ENCODE assay signal across 8 mouse cellular contexts in the genomic region with DNA sequence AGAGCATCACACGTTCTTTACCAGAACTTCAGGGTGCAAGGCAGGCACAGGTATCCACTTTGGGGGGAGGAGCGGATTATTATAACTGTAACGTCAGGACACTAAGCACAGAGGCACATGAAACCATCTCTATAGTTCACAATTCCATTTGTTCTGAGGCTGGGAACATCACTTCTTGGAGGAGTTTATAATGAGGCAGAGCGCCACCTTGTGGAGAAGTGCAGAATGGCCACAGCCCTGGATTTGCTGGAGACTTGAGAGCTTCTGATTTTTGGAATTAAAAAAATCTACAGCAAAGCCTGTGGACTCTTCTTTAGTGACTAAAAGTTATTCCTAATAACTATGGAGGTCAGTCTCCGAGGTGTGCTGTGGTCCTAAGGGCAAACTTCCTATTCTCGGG. TPM values are rescaled to one million over a fixed set of nuclear protein-coding genes. Genes with fewer than 3 reads are reported as not detected.
DNase-seq lines count a peak whose midpoint lies in the region; ATAC-seq and TF ChIP-seq lines count a peak whose summit lies in the region.

No protein-coding gene starts in this region.

- H3K27me3 ChIP-seq in intestine, postnatal 0 days (replicated peaks; ENCODE audit: control insufficient read depth, insufficient read depth, low read length): peaks cover 5% of the 10 kb centered on the region
- peaks cover 7% of the 10 kb centered on the region; the same call in 1 of the 2 replicates for H3K27me3 ChIP-seq in intestine, embryonic 15.5 days (replicated peaks)
- H3K27me3 ChIP-seq in limb, embryonic 10.5 days (ENCODE audit: low read depth, poor library complexity, severe bottlenecking): peaks cover 36% of the 10 kb centered on the region

- H3K36me3 ChIP-seq in intestine, postnatal 0 days (ENCODE audit: control insufficient read depth, insufficient read depth): no peaks in the 10 kb centered on the region
- no peaks in the 10 kb centered on the region for H3K36me3 ChIP-seq in intestine, embryonic 15.5 days
- H3K36me3 ChIP-seq in limb, embryonic 10.5 days: no peaks in the 10 kb centered on the region

- no peak overlapping the region for H3K27ac ChIP-seq in intestine, postnatal 0 days (ENCODE audit: low read depth, low read length)
- no peak overlapping the region for H3K27ac ChIP-seq in intestine, embryonic 15.5 days
- H3K27ac ChIP-seq in limb, embryonic 10.5 days: no peak overlapping the region

- H3K9ac ChIP-seq in intestine, postnatal 0 days (ENCODE audit: low read depth, low read length): no peak overlapping the region
- H3K9ac ChIP-seq in intestine, embryonic 15.5 days: no peak overlapping the region

- no peaks in the 10 kb centered on the region for H3K9me3 ChIP-seq in intestine, postnatal 0 days (ENCODE audit: control insufficient read depth)
- no peaks in the 10 kb centered on the region for H3K9me3 ChIP-seq in intestine, embryonic 15.5 days
- H3K9me3 ChIP-seq in limb, embryonic 10.5 days (replicated peaks): no peaks in the 10 kb centered on the region

- WGBS in intestine, postnatal 0 days: 26% methylated on average over 6 of the region's 6 CpGs
- 31% methylated on average over 6 of the region's 6 CpGs for WGBS in intestine, embryonic 15.5 days
- WGBS in limb, embryonic 10.5 days: 33% methylated on average over 6 of the region's 6 CpGs

- H3K4me2 ChIP-seq in intestine, postnatal 0 days (replicated peaks; ENCODE audit: low read depth): no peak overlapping the region
- no peak overlapping the region for H3K4me2 ChIP-seq in intestine, embryonic 15.5 days (replicated peaks)

- H3K4me3 ChIP-seq in intestine, postnatal 0 days (ENCODE audit: low read depth, low read length): no peak overlapping the region
- no peak overlapping the region for H3K4me3 ChIP-seq in intestine, embryonic 15.5 days (replicated peaks)
- no peak overlapping the region for H3K4me3 ChIP-seq in limb, embryonic 10.5 days

- H3K4me1 ChIP-seq in intestine, postnatal 0 days (replicated peaks; ENCODE audit: control insufficient read depth, insufficient read depth, low read length): no peaks in the 10 kb centered on the region
- no peaks in the 10 kb centered on the region for H3K4me1 ChIP-seq in intestine, embryonic 15.5 days (replicated peaks)
- peaks cover 10% of the 10 kb centered on the region for H3K4me1 ChIP-seq in limb, embryonic 10.5 days

- peak; percentile 87 for TF ChIP-seq CTCF in intestine, postnatal 0 days (IDR thresholded peaks at IDR 0.05; ENCODE audit: low read depth)

- no peak for ATAC-seq in intestine, postnatal 0 days
- no peak for ATAC-seq in intestine, embryonic 15.5 days
- ATAC-seq in common myeloid progenitor, adult 5-6 weeks (replicated peaks; ENCODE audit: low read depth, poor library complexity, severe bottlenecking): 0 out of 2 replicates have a peak, but pooled peaks have one; percentile 32

- DNase-seq in adipocyte (ENCODE audit: low spot score): peak; percentile 82
- DNase-seq in heart, postnatal 4 days: peak; percentile 78
- DNase-seq in limb, embryonic 10.5 days (ENCODE audit: low spot score): peak; percentile 84
- peak; percentile 63 for DNase-seq in ovary, postnatal 36 days (ENCODE audit: low spot score)
- DNase-seq in urinary bladder, postnatal 10 days (ENCODE audit: low spot score): peak; percentile 30

RNA-seq across cellular contexts. Expression of gene Anxa2, which starts 49.1 kb away (rescaled TPM):
- 571 and 641 TPM in 2 replicates for polyA plus RNA-seq in intestine, postnatal 0 days (2015; fragmentation: Nextera tagmentation; extraction: Ambion mirVana)
- polyA plus RNA-seq in intestine, embryonic 15.5 days (2015; fragmentation: Nextera tagmentation; extraction: Ambion mirVana): 462 and 533 TPM in 2 replicates
- total RNA-seq in common myeloid progenitor, adult 5-6 weeks (2017): 52.2 and 53.0 TPM in 2 replicates
- total RNA-seq in heart, postnatal 4 days (2021): 100 to 1,000 TPM; 251 to 268 TPM
- polyA plus RNA-seq in limb, embryonic 10.5 days (2016; fragmentation: Nextera tagmentation; extraction: Ambion mirVana): 101 and 138 TPM in 2 replicates

Comparison
In these comparisons a context has a peak if more than half of its experiments do, and no peak if none do; other contexts are left out.
1. DNase-seq: peak in every context shown above with its lines; median percentile 84 in limb, embryonic 10.5 days; 82 in adipocyte; 78 in heart, postnatal 4 days; 63 in ovary, postnatal 36 days; 30 in urinary bladder, postnatal 10 days.